21 mouse cellular contexts compared by ENCODE assay signal in the genomic region with DNA sequence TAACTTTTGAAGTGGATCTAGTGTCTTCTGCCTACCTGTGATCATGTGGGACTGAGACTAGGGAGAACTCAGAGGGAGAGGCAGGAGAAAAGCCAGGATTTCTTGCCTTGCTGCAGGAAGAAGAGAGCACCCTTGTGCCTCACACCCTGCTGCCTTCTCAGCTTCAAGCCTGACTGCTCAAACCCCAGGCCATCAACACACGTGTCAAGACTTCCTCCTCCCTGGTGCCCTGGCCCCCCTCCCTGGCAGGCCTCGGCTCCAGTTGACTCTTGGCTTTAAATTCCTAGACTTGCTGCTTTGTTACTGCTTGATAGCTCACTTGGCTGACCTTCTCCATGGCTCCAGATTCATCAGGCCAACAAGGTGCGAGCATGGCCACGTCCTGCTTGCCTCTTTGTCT.
DNase-seq lines count a peak whose midpoint lies in the region; ATAC-seq and TF ChIP-seq lines count a peak whose summit lies in the region.
"Had no signal": no experiment of that assay in that cellular context is flagged by ENCODE, and none has a peak within 500 bp of the region (broad histone marks: within the 10 kb centered on the region; RNA-seq: fewer than 3 reads in every experiment).

No protein-coding gene starts in this region.

- no peak for TF ChIP-seq POLR2A in brain, embryonic 14.5 days (IDR thresholded peaks at IDR 0.05; ENCODE audit: borderline replicate concordance, extremely low read depth, insufficient read depth, insufficient read length, poor library complexity, severe bottlenecking)

- no peaks in the 10 kb centered on the region for H3K27me3 ChIP-seq in hindbrain, embryonic 10.5 days (ENCODE audit: insufficient read depth, poor library complexity, severe bottlenecking)
- H3K27me3 ChIP-seq in hindbrain, embryonic 13.5 days = no peaks in the 10 kb centered on the region
- no peaks in the 10 kb centered on the region for H3K27me3 ChIP-seq in kidney, postnatal 0 days (ENCODE audit: insufficient read depth, low read length)
- no peaks in the 10 kb centered on the region for H3K27me3 ChIP-seq in embryonic facial prominence, embryonic 10.5 days (replicated peaks; ENCODE audit: low read depth, poor library complexity, severe bottlenecking)
- H3K27me3 ChIP-seq: embryonic facial prominence, embryonic 15.5 days; hindbrain, embryonic 15.5 days; limb, embryonic 15.5 days; liver, embryonic 13.5 days; megakaryocyte, embryonic 14.5 days; neural tube, embryonic 15.5 days; stomach, embryonic 15.5 days had no signal

- H3K27ac ChIP-seq in hindbrain, embryonic 10.5 days = peak overlapping the region; percentile 66
- no peak overlapping the region for H3K27ac ChIP-seq in hindbrain, embryonic 13.5 days
- H3K27ac ChIP-seq in kidney, postnatal 0 days = no peak overlapping the region
- H3K27ac ChIP-seq in embryonic facial prominence, embryonic 10.5 days (replicated peaks) = peak overlapping the region; percentile 32
- H3K27ac ChIP-seq: embryonic facial prominence, embryonic 15.5 days; hindbrain, embryonic 15.5 days; limb, embryonic 15.5 days; liver, embryonic 13.5 days; stomach, embryonic 15.5 days had no signal

- ATAC-seq in hindbrain, embryonic 13.5 days (ENCODE audit: low FRiP score) = no peak
- no peak for ATAC-seq in kidney, postnatal 0 days (replicated peaks; ENCODE audit: low FRiP score, low read depth)
- ATAC-seq: inflammation-experienced regulatory T-cells, adult 6 months had no signal

- H3K9ac ChIP-seq in hindbrain, embryonic 13.5 days = no peak overlapping the region
- no peak overlapping the region for H3K9ac ChIP-seq in kidney, postnatal 0 days (ENCODE audit: low read depth, low read length)
- H3K9ac ChIP-seq: embryonic facial prominence, embryonic 15.5 days; hindbrain, embryonic 15.5 days; limb, embryonic 15.5 days; liver, embryonic 13.5 days; neural tube, embryonic 15.5 days; stomach, embryonic 15.5 days had no signal

- no peak overlapping the region for H3K4me2 ChIP-seq in hindbrain, embryonic 13.5 days
- no peak overlapping the region for H3K4me2 ChIP-seq in kidney, postnatal 0 days (ENCODE audit: low read length)
- H3K4me2 ChIP-seq: embryonic facial prominence, embryonic 15.5 days; hindbrain, embryonic 15.5 days; limb, embryonic 15.5 days; liver, embryonic 13.5 days; stomach, embryonic 15.5 days had no signal

- H3K9me3 ChIP-seq in hindbrain, embryonic 10.5 days = no peaks in the 10 kb centered on the region
- no peaks in the 10 kb centered on the region for H3K9me3 ChIP-seq in hindbrain, embryonic 13.5 days
- no peaks in the 10 kb centered on the region for H3K9me3 ChIP-seq in kidney, postnatal 0 days (replicated peaks; ENCODE audit: low read length)
- no peaks in the 10 kb centered on the region for H3K9me3 ChIP-seq in embryonic facial prominence, embryonic 10.5 days
- H3K9me3 ChIP-seq: embryonic facial prominence, embryonic 15.5 days; hindbrain, embryonic 15.5 days; limb, embryonic 15.5 days; liver, embryonic 13.5 days; megakaryocyte, embryonic 14.5 days; neural tube, embryonic 15.5 days; stomach, embryonic 15.5 days had no signal

- H3K36me3 ChIP-seq in hindbrain, embryonic 10.5 days = no peaks in the 10 kb centered on the region
- H3K36me3 ChIP-seq in hindbrain, embryonic 13.5 days = no peaks in the 10 kb centered on the region
- no peaks in the 10 kb centered on the region for H3K36me3 ChIP-seq in kidney, postnatal 0 days (ENCODE audit: insufficient read depth, low read length)
- H3K36me3 ChIP-seq in embryonic facial prominence, embryonic 10.5 days (replicated peaks) = no peaks in the 10 kb centered on the region
- H3K36me3 ChIP-seq: embryonic facial prominence, embryonic 15.5 days; hindbrain, embryonic 15.5 days; limb, embryonic 15.5 days; liver, embryonic 13.5 days; neural tube, embryonic 15.5 days; stomach, embryonic 15.5 days had no signal

- TF ChIP-seq CTCF in kidney, postnatal 0 days (IDR thresholded peaks at IDR 0.05; ENCODE audit: low read depth) = no peak
- TF ChIP-seq CTCF in brain, embryonic 14.5 days (IDR thresholded peaks at IDR 0.05; ENCODE audit: borderline replicate concordance, extremely low read depth, insufficient read depth, insufficient read length) = no peak

- H3K4me3 ChIP-seq in hindbrain, embryonic 10.5 days = no peak overlapping the region
- H3K4me3 ChIP-seq in hindbrain, embryonic 13.5 days = no peak overlapping the region
- H3K4me3 ChIP-seq in kidney, postnatal 0 days (replicated peaks; ENCODE audit: low read depth, low read length) = no peak overlapping the region
- H3K4me3 ChIP-seq in embryonic facial prominence, embryonic 10.5 days = no peak overlapping the region
- H3K4me3 ChIP-seq: embryonic facial prominence, embryonic 15.5 days; hindbrain, embryonic 15.5 days; limb, embryonic 15.5 days; liver, embryonic 13.5 days; megakaryocyte, embryonic 14.5 days; neural tube, embryonic 15.5 days; stomach, embryonic 15.5 days had no signal

- WGBS in hindbrain, embryonic 10.5 days = 40% methylated on average over 4 of the region's 4 CpGs
- WGBS in hindbrain, embryonic 13.5 days = 36% methylated on average over 4 of the region's 4 CpGs
- 24% methylated on average over 4 of the region's 4 CpGs for WGBS in kidney, postnatal 0 days
- 52% methylated on average over 4 of the region's 4 CpGs for WGBS in embryonic facial prominence, embryonic 10.5 days

- no peak for DNase-seq in hindbrain, embryonic 10.5 days (ENCODE audit: low spot score)
- DNase-seq in kidney, postnatal 0 days (ENCODE audit: low spot score) = peak; percentile 45
- DNase-seq in kidney, adult 18-20 months = no peak
- DNase-seq in brain, embryonic 14.5 days (ENCODE audit: low read depth) = peak; percentile 2
- no peak for DNase-seq in embryonic facial prominence, embryonic 10.5 days (ENCODE audit: low spot score)
- DNase-seq: adrenal gland, postnatal 25 days; B cell, adult 2 months; cerebellum, adult 18-20 months; gastrocnemius, postnatal 10 days; kidney, adult 11 months; liver, embryonic 13.5 days; lung, adult 18-20 months; lung, postnatal 4 days had no signal

- H3K4me1 ChIP-seq in hindbrain, embryonic 10.5 days (replicated peaks) = peaks cover 16% of the 10 kb centered on the region
- peaks cover 18% of the 10 kb centered on the region for H3K4me1 ChIP-seq in hindbrain, embryonic 13.5 days (replicated peaks)
- H3K4me1 ChIP-seq in kidney, postnatal 0 days (replicated peaks; ENCODE audit: insufficient read depth, low read length) = no peaks in the 10 kb centered on the region; the same call in 1 of the 2 replicates
- peaks cover 13% of the 10 kb centered on the region for H3K4me1 ChIP-seq in embryonic facial prominence, embryonic 10.5 days
- H3K4me1 ChIP-seq: liver, embryonic 13.5 days; megakaryocyte, embryonic 14.5 days had no signal

Comparison
In these comparisons a context has a peak if more than half of its experiments do, and no peak if none do; other contexts are left out.
1. DNase-seq: peak in kidney, postnatal 0 days (single experiment) and brain, embryonic 14.5 days (single experiment); none in hindbrain, embryonic 10.5 days (single experiment), kidney, adult 18-20 months (single experiment) and embryonic facial prominence, embryonic 10.5 days (single experiment).
2. H3K27ac ChIP-seq: peak in hindbrain, embryonic 10.5 days (single experiment) and embryonic facial prominence, embryonic 10.5 days (single experiment); none in hindbrain, embryonic 13.5 days (single experiment) and kidney, postnatal 0 days (single experiment).